In the genomic region with DNA sequence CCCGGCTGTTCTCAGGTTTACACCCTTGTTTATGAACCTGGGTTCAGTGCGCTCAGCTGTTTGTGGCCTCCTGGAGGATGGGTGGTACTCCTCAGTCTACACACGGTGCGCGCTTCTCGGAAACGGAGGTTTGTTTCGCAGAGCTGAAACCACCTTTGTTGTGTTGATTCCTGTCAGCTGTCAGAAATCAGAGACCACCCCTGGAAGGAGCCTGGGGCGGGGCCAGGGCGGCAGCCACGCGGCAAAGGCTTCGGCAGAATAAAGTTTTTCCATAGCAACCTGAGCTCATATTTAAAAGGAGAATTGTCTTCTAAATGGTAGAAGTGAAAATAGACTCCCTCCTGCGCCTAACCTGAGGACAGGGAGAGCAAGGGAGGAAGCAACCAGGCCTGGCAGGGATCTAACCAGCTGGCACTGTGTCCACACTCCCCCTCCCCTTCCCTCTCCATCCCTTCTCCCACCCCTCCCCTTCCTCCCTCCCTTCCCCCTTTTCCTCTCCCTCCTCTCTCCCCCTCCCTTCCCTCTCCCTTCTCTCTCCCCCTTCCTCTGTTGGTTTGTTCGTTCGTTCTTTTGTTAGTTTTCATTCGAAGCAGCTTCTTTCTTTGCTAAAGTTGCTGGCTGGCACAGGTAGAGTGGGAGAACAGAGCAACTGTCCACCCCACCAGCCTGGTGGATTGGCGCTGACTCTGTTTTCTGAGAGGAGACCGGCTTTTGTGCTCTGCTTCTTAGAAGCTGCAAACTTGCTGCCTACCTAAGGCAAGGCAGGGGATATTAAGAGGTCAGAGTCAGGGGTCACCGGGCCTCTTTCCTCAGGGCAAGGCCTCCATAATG, we compare ENCODE assay signal across 9 mouse cellular contexts. TPM values are rescaled to one million over a fixed set of nuclear protein-coding genes. Genes with fewer than 3 reads are reported as not detected.
DNase-seq lines count a peak whose midpoint lies in the region; ATAC-seq lines count a peak whose summit lies in the region.
"Had no signal": no experiment of that assay in that cellular context is flagged by ENCODE, and none has a peak within 500 bp of the region (broad histone marks: within the 10 kb centered on the region; RNA-seq: fewer than 3 reads in every experiment).

No protein-coding gene starts in this region.

- ATAC-seq in kidney, embryonic 14.5 days (ENCODE audit: low FRiP score, low TSS enrichment), result peak; percentile 80
- peak; percentile 50; the same call in 1 of the 2 replicates for ATAC-seq in embryonic facial prominence, embryonic 12.5 days (ENCODE audit: insufficient number of reproducible peaks, insufficient read depth, low FRiP score, low TSS enrichment)

- peak overlapping the region; percentile 53 for H3K4me2 ChIP-seq in kidney, embryonic 14.5 days (replicated peaks; ENCODE audit: low read depth, low read length)
- H3K4me2 ChIP-seq in embryonic facial prominence, embryonic 12.5 days (replicated peaks), result peak overlapping the region; percentile 53

- no peaks in the 10 kb centered on the region for H3K27me3 ChIP-seq in kidney, embryonic 14.5 days (ENCODE audit: control insufficient read depth, insufficient read depth, low read length)
- H3K27me3 ChIP-seq in embryonic facial prominence, embryonic 12.5 days, result no peaks in the 10 kb centered on the region
- H3K27me3 ChIP-seq in megakaryocyte, embryonic 14.5 days (replicated peaks), result no peaks in the 10 kb centered on the region

- 3% methylated on average over 19 of the region's 20 CpGs for WGBS in kidney, embryonic 14.5 days
- WGBS in embryonic facial prominence, embryonic 12.5 days, result 3% methylated on average over 20 of the region's 20 CpGs

- DNase-seq in kidney, adult 8-10 months, result no peak
- peak; percentile 96 for DNase-seq in induced T-regulatory cell, adult 2 months (ENCODE audit: low read depth)
- peak; percentile 94 to 95 for DNase-seq in spleen, postnatal 36 days (ENCODE audit: low spot score in 2 of 2)
- DNase-seq in cerebellum, adult 18-20 months, result no peak
- DNase-seq in adrenal gland, postnatal 25 days, result no peak

- peak overlapping the region; percentile 32 for H3K4me3 ChIP-seq in kidney, embryonic 14.5 days (ENCODE audit: low read length)
- H3K4me3 ChIP-seq in embryonic facial prominence, embryonic 12.5 days, result peak overlapping the region; percentile 28
- H3K4me3 ChIP-seq in megakaryocyte, embryonic 14.5 days (replicated peaks), result peak overlapping the region; percentile 92

- H3K36me3 ChIP-seq in kidney, embryonic 14.5 days (ENCODE audit: control insufficient read depth, insufficient read depth, low read length), result no peaks in the 10 kb centered on the region
- no peaks in the 10 kb centered on the region for H3K36me3 ChIP-seq in embryonic facial prominence, embryonic 12.5 days
- peaks cover 72% of the 10 kb centered on the region for H3K36me3 ChIP-seq in megakaryocyte, embryonic 14.5 days (replicated peaks; ENCODE audit: low read length)

- H3K27ac ChIP-seq in kidney, embryonic 14.5 days (ENCODE audit: low read depth, low read length), result peak overlapping the region; percentile 55
- H3K27ac ChIP-seq in embryonic facial prominence, embryonic 12.5 days, result 0 out of 2 replicates have a peak overlapping the region, but pooled peaks have one; percentile 9
- H3K27ac ChIP-seq: macrophage had no signal

- H3K4me1 ChIP-seq in kidney, embryonic 14.5 days (ENCODE audit: control insufficient read depth, insufficient read depth, low read length), result peaks cover 21% of the 10 kb centered on the region
- H3K4me1 ChIP-seq in embryonic facial prominence, embryonic 12.5 days, result peaks cover 20% of the 10 kb centered on the region; the same call in 1 of the 2 replicates
- H3K4me1 ChIP-seq in megakaryocyte, embryonic 14.5 days, result peaks cover 98% of the 10 kb centered on the region

- H3K9ac ChIP-seq in kidney, embryonic 14.5 days (ENCODE audit: low read depth, low read length), result peak overlapping the region; percentile 40
- peak overlapping the region; percentile 19 for H3K9ac ChIP-seq in embryonic facial prominence, embryonic 12.5 days

- H3K9me3 ChIP-seq in kidney, embryonic 14.5 days (ENCODE audit: control insufficient read depth, low read length), result no peaks in the 10 kb centered on the region
- no peaks in the 10 kb centered on the region for H3K9me3 ChIP-seq in embryonic facial prominence, embryonic 12.5 days
- H3K9me3 ChIP-seq in megakaryocyte, embryonic 14.5 days, result no peaks in the 10 kb centered on the region

RNA-seq across cellular contexts. Expression of gene Ripor2, which starts 23.0 kb away (rescaled TPM):
- 2.4 and 3.1 TPM in 2 replicates for polyA plus RNA-seq in kidney, embryonic 14.5 days (2014; fragmentation: Nextera tagmentation; extraction: Ambion mirVana)
- 6.1 and 9.2 TPM in 2 replicates for polyA plus RNA-seq in embryonic facial prominence, embryonic 12.5 days (2016; fragmentation: Nextera tagmentation; extraction: Ambion mirVana)
- polyA plus RNA-seq in megakaryocyte, embryonic 14.5 days (2012; ENCODE audit: insufficient read depth, low replicate concordance), result 8.1 and 12.6 TPM in 2 replicates
- 1.9 and 2.5 TPM in 2 replicates for total RNA-seq in adrenal gland, postnatal 25 days (2021)

Comparison
In these comparisons a context has a peak if more than half of its experiments do, and no peak if none do; other contexts are left out.
1. H3K4me3 ChIP-seq: peak in every context shown above with its lines; median percentile 92 in megakaryocyte, embryonic 14.5 days; 32 in kidney, embryonic 14.5 days; 28 in embryonic facial prominence, embryonic 12.5 days.
2. DNase-seq: peak in induced T-regulatory cell, adult 2 months (single experiment) and spleen, postnatal 36 days (2 of 2); none in kidney, adult 8-10 months (0 of 2), cerebellum, adult 18-20 months (0 of 2) and adrenal gland, postnatal 25 days (single experiment).